Mouse (Mus musculus): ENCODE data around the gene Gm45711.

Gm45711 gene

DNA sequence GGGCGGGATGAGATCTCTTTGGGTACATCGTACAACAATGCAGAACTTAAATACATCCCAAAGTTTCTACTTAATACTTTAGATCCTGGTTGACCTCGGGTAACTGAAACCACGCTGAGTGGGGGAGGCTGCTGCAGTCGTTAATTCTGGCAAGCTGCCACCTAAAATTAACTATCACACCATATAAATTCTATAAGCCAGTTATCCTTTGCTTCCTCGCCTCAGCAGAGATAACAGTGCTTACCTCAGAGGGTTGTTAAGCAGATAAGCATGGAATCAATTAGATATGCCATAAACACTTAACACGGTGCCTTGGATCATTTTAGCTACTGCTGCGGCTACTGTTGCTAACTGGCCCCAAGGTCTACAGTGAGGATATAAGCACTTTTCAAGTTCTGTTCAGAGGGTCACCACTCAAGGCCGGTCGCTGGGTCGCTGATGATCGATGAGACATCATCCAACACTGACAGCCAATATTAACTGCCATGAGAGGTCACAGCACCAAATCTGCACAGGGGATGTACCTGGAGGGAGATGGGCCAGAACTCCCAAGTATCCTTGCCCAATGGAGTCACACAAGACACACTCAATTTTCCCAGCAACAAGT lies 67.7 kb downstream of the Gm45711 start:
- no peak for DNase-seq (ENCODE audit: low spot score)

DNA sequence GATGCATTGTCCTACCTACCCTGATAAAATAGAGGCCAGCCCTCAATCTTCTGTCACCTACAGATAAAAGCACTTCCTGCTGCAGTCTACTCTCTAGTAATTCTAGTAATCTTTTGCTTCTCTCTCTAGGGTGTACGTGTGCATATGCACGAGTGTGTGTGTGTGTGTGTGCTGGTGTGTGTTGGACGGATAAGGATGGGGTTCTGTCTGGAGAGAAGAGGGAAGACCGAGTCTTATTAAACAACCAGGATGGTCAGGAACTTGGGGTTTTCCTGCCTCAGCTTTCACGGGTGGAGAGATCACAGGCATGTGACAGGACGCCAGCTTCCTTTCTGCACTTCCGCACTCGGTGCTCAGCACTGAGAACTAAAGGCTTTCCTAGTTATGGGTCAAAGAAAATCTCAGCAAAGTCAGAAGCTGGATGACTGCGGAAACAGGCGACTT lies 70.4 kb downstream of the Gm45711 start:
- DNase-seq (ENCODE audit: low spot score) = no peak

DNA sequence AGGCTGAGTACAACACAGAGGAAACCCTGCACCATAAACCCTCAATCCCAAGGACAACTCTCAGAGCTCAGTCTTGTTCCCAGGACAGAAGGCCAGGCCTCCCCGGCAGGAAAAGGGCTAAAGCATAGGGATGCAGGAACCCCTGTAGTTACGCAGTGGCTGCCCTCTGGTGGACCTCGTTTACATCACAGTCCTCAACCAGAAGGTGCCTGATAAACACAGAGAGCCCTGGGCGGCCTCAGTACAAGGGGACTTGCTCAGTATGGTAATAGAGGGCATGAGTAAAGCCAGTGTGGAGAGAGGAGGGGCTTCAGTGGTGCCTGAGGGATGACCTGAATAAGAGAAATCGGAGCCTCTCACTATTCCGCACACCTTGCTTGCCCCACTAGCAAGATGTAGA lies 75.3 kb downstream of the Gm45711 start:
- DNase-seq (ENCODE audit: low spot score) = no peak

DNA sequence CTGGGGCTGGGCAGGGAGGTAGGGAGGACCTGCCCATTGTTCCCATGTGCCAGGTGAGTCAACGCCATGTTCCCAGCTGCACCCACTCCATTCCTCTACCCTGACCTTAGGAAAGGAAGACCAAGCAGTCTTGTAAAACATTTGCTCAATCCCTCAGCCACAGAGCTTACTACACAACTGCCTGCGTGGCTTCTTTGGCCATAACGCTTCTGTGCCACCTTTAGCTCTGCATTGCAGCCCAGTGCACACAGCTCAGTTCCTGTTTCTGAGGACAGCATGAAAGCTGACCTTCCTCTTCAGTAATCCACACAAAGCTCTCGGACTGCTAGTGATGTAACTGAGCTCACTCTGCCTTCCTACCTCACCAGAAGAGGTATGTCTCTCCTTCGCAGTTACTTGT lies 77.0 kb downstream of the Gm45711 start:
- DNase-seq (ENCODE audit: low spot score) = no peak

DNA sequence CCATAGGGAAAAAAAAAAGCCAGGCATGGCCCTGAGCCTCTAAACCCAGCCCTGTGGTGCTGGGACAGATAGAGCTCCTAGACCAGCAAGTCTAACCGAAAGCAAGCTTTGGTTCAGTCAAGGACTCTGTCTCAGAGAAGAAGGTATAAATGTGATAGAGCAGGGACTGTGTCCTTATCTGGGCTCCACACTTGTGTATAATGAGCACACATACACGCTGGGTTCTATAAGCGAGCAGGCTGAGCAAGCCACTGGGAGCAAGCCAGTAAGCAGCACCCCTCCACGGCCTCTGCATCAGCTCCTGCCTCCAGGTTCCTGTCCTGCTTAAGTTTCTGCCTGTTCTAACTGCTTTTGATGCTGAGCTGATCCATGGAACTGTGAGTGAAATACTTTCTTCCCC lies 77.8 kb downstream of the Gm45711 start:
- DNase-seq (ENCODE audit: low spot score) = no peak

All from testis, postnatal 14 days (tissue).